Mouse (Mus musculus): ENCODE results near the gene Cdc42. TPM values are rescaled to one million over a fixed set of nuclear protein-coding genes. Genes with fewer than 3 reads are reported as not detected.

Cdc42 gene
- total RNA-seq, 1 experiment from 2014 or later: 728 TPM

Other genes starting within 250 kb of the Cdc42 start
- not detected in 2 replicates for gene Wnt4, start 80.2 kb downstream of the Cdc42 start, total RNA-seq (2017)
- gene Cela3a, start 52.1 kb upstream of the Cdc42 start, total RNA-seq (2017): not detected in 2 replicates
- not detected in 2 replicates for gene Cela3b, start 72.8 kb upstream of the Cdc42 start, total RNA-seq (2017)
- gene 1700013G24Rik, start 95.6 kb upstream of the Cdc42 start, total RNA-seq (2017): not detected in 2 replicates
- 0.12 TPM in 2 replicates for gene Hspg2, start 111.0 kb upstream of the Cdc42 start, total RNA-seq (2017)
- gene Ldlrad2, start 216.8 kb upstream of the Cdc42 start, total RNA-seq (2017): not detected in 2 replicates
- gene Usp48, start 236.0 kb upstream of the Cdc42 start, total RNA-seq (2017): 185 and 190 TPM in 2 replicates